Mouse (Mus musculus) erythroblast, embryonic 14.5 days (primary cell): ENCODE measurements around the gene Col5a1. TPM values are rescaled to one million over a fixed set of nuclear protein-coding genes. Genes with fewer than 3 reads are reported as not detected.

Experiments used
- H3K27me3 ChIP-seq: 2 replicates; pipeline ENCODE4 v1.6.1; 2012; ENCODE audit warnings: inconsistent platforms; ENCODE audit not compliant: control insufficient read depth
- H3K36me3 ChIP-seq: 2 replicates; pipeline ENCODE4 v1.6.1; 2012; ENCODE audit warnings: mild to moderate bottlenecking, inconsistent platforms; ENCODE audit not compliant: control insufficient read depth
- H3K4me1 ChIP-seq: 2 replicates; pipeline ENCODE4 v1.6.1; 2012; ENCODE audit warnings: inconsistent platforms; ENCODE audit not compliant: control insufficient read depth
- H3K4me3 ChIP-seq: replicated peaks from 2 replicates; pipeline ENCODE3; 2012; ENCODE audit warnings: moderate library complexity, mild to moderate bottlenecking, inconsistent platforms
- H3K9me3 ChIP-seq: 2 replicates; pipeline ENCODE4 v1.6.1; 2012; ENCODE audit warnings: low read length, inconsistent platforms, mixed read lengths; ENCODE audit not compliant: control insufficient read depth
- GATA1 ChIP-seq: IDR thresholded peaks from 2 replicates; pipeline ENCODE4 v1.6.1; 2012; ENCODE audit warnings: low read length, inconsistent platforms, mixed read lengths
- TAL1 ChIP-seq: IDR thresholded peaks from 3 replicates; pipeline ENCODE4 v1.6.1; 2012; ENCODE audit warnings: low read length, inconsistent platforms, mixed read lengths
- polyA plus RNA-seq: library from polyadenylated mRNA; stranded (reverse); fragments of >175 nt; gene quantifications from 2 replicates; pipeline ENCODE4 v1.2.3, GENCODE M21; 2012

The Col5a1 gene
- polyA plus RNA-seq, 1 experiment = 1.2 TPM

DNA sequence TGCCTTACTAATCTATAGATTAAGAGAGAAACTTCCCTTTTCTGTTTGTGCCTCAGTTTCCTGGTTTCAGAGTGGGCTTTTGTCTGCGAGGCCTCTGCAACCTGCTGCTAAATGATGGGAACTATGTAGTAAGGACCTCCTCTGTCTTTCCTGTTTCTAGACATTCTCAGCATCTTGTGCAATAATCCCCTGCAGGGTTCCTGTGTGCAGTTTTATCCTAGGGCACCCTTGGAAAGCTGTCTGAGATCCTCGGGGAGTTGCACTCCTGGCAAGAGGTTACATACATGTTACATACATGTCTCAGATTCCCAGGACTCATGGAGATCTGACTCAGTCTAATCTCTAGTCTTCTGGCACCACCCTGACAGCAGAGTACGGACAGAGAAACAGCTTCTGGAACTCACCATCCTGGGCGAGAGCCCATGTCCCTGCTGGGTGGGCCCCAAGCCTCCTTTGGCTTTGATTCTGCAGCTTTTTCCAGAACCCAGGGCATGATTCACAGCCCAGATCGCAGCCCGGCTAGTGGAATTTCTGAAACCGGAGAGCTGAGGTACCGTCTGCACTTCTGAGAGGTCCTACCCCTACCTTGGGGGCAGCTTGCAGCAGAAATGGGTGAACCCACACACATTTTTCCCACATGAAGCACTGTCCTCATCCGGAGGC, 24.5 kb upstream of the Col5a1 start:
- TF ChIP-seq TAL1 (no peak), GATA1 (no peak)
- no peaks in the 10 kb centered on the region for H3K4me1 ChIP-seq
- no peak overlapping the region for H3K4me3 ChIP-seq
- H3K9me3 ChIP-seq = no peaks in the 10 kb centered on the region
- no peaks in the 10 kb centered on the region for H3K27me3 ChIP-seq
- H3K36me3 ChIP-seq = no peaks in the 10 kb centered on the region

- Histone ChIP-seq H3K27me3 (no peaks in the 10 kb centered on the region), H3K9me3 (no peaks in the 10 kb centered on the region), H3K4me1 (no peaks in the 10 kb centered on the region), H3K36me3 (no peaks in the 10 kb centered on the region), H3K4me3 (no peak overlapping the region)
- TF ChIP-seq TAL1 (no peak), GATA1 (no peak)
These were observed 21.5 kb upstream of the Col5a1 start for GRCm38 (mm10) chr2:27864491-27865365.

GRCm38 (mm10) chr2:27870586-27870985, 15.6 kb upstream of the Col5a1 start:
- Histone ChIP-seq H3K36me3 (no peaks in the 10 kb centered on the region), H3K4me3 (no peak overlapping the region), H3K4me1 (no peaks in the 10 kb centered on the region), H3K27me3 (no peaks in the 10 kb centered on the region), H3K9me3 (no peaks in the 10 kb centered on the region)
- no peak for TF ChIP-seq GATA1
- TF ChIP-seq TAL1 = no peak

GRCm38 (mm10) chr2:27871056-27871455, 15.2 kb upstream of the Col5a1 start:
- Histone ChIP-seq H3K4me1 (no peaks in the 10 kb centered on the region), H3K36me3 (no peaks in the 10 kb centered on the region), H3K4me3 (no peak overlapping the region), H3K9me3 (no peaks in the 10 kb centered on the region), H3K27me3 (no peaks in the 10 kb centered on the region)
- TF ChIP-seq GATA1 (no peak), TAL1 (no peak)

GRCm38 (mm10) chr2:27872276-27872675, 13.9 kb upstream of the Col5a1 start:
- Histone ChIP-seq H3K4me1 (no peaks in the 10 kb centered on the region), H3K9me3 (no peaks in the 10 kb centered on the region), H3K36me3 (no peaks in the 10 kb centered on the region), H3K4me3 (no peak overlapping the region), H3K27me3 (no peaks in the 10 kb centered on the region)
- no peak for TF ChIP-seq TAL1
- TF ChIP-seq GATA1 = no peak

DNA sequence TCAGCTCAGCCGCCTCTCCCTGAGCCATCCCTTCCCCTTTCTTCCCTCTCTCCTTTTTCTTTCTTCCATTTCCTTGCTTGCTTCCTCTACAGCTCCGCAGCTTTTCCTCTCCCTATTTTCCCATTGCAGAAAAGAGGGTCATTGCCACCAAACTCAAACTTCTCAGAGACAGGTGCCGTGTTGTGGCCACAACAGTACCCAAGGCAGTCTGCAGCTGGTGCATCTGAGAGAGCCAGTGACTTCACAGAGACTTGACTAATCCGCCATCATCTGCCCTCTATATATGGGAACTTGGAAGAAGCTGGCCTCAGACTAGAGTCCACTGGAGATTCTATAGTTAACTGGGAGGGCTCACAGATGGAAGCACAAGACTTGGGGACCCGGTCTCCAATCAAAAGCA, 13.2 kb upstream of the Col5a1 start:
- no peaks in the 10 kb centered on the region for H3K9me3 ChIP-seq
- no peaks in the 10 kb centered on the region for H3K36me3 ChIP-seq
- TF ChIP-seq TAL1 (no peak), GATA1 (no peak)
- no peaks in the 10 kb centered on the region for H3K4me1 ChIP-seq
- no peak overlapping the region for H3K4me3 ChIP-seq
- no peaks in the 10 kb centered on the region for H3K27me3 ChIP-seq

DNA sequence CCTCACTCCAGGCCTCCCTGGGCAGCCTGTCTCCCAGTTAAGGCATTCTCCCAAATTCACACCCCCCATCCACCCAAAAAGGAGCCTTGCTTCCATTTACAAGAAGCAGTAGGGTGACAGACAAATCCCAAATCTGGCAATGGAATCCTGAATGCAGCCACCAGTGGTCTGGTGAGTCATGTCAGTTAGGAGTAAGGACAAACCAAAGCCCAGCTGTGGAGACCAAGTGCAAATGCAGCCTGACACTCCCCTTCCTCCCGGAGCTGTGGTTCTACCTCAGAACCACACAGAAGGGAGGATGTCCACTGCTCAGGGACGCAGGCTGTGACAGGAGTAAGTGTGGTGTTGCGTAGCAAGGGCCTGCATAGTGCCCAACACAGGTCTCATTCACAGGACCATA, 11.6 kb upstream of the Col5a1 start:
- Histone ChIP-seq H3K9me3 (peaks cover 2% of the 10 kb centered on the region; the same call in 1 of the 2 replicates), H3K4me1 (no peaks in the 10 kb centered on the region), H3K36me3 (no peaks in the 10 kb centered on the region), H3K27me3 (no peaks in the 10 kb centered on the region), H3K4me3 (no peak overlapping the region)
- TF ChIP-seq GATA1 (no peak), TAL1 (no peak)

GRCm38 (mm10) chr2:27875231-27875630, 11.0 kb upstream of the Col5a1 start:
- Histone ChIP-seq H3K4me1 (no peaks in the 10 kb centered on the region), H3K4me3 (no peak overlapping the region), H3K27me3 (no peaks in the 10 kb centered on the region), H3K36me3 (no peaks in the 10 kb centered on the region), H3K9me3 (peaks cover 2% of the 10 kb centered on the region; the same call in 1 of the 2 replicates)
- no peak for TF ChIP-seq TAL1
- TF ChIP-seq GATA1 = no peak

DNA sequence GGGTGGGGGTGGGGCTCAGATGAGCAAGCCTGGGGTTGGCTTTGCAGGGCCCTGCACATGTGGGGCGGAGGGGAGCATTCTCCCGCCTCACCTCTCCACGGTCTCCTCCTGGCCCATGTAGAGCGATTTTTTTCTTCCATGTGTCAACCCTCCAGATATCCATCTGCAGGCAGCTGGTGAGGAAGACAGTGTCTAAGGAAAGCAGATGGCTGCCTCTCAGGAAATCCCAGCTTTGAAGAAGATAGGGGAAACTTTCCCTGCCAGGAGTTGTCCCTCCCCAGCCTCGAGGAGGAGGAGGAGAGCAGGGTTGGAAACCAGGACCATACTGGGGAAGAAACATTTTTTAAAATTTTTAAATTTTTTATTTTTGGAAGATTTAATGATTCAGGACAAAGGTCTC, 10.4 kb upstream of the Col5a1 start:
- Histone ChIP-seq H3K9me3 (peaks cover 2% of the 10 kb centered on the region; the same call in 1 of the 2 replicates), H3K36me3 (no peaks in the 10 kb centered on the region), H3K27me3 (no peaks in the 10 kb centered on the region), H3K4me1 (no peaks in the 10 kb centered on the region), H3K4me3 (no peak overlapping the region)
- no peak for TF ChIP-seq TAL1
- no peak for TF ChIP-seq GATA1
